In genomic region chr11:76180146-76180540, GRCm38 (mm10) we compare ENCODE assay signal across 8 mouse cellular contexts. TPM values are rescaled to one million over a fixed set of nuclear protein-coding genes. Genes with fewer than 3 reads are reported as not detected.
DNase-seq lines count a peak whose midpoint lies in the region; ATAC-seq and TF ChIP-seq lines count a peak whose summit lies in the region.

No protein-coding gene starts in this region.

- H3K4me1 ChIP-seq in embryonic facial prominence, embryonic 12.5 days: peaks cover 8% of the 10 kb centered on the region
- peaks cover 6% of the 10 kb centered on the region for H3K4me1 ChIP-seq in intestine, embryonic 16.5 days (ENCODE audit: control insufficient read depth, insufficient read depth, low read length)
- H3K4me1 ChIP-seq in neural tube, embryonic 12.5 days: peaks cover 13% of the 10 kb centered on the region

- DNase-seq in left cerebral cortex, adult 2 months (ENCODE audit: extremely low spot score in 1 of 2, low spot score in 2 of 2): no peak
- no peak for DNase-seq in left cerebral cortex, adult 9 months (ENCODE audit: low spot score in 2 of 2)
- DNase-seq in right cerebral cortex, adult 18-20 months: no peak
- no peak for DNase-seq in c-Kit-positive CD71-positive TER-119-positive erythroid progenitor cells, embryonic 14.5 days (ENCODE audit: low spot score)
- DNase-seq in embryo, embryonic 10 days (ENCODE audit: low spot score): no peak

- no peak for TF ChIP-seq CTCF in left cerebral cortex, adult 2 months (IDR thresholded peaks at IDR 0.05)

- peak overlapping the region; percentile 93 for H3K4me2 ChIP-seq in embryonic facial prominence, embryonic 12.5 days (replicated peaks)
- H3K4me2 ChIP-seq in intestine, embryonic 16.5 days (ENCODE audit: low read depth, low read length): peak overlapping the region; percentile 88
- peak overlapping the region; percentile 96 for H3K4me2 ChIP-seq in neural tube, embryonic 12.5 days (replicated peaks)

- H3K36me3 ChIP-seq in embryonic facial prominence, embryonic 12.5 days: no peaks in the 10 kb centered on the region; the same call in 1 of the 2 replicates
- H3K36me3 ChIP-seq in intestine, embryonic 16.5 days (ENCODE audit: control insufficient read depth, insufficient read depth, low read length): no peaks in the 10 kb centered on the region; the same call in 1 of the 2 replicates
- H3K36me3 ChIP-seq in neural tube, embryonic 12.5 days: peaks cover 3% of the 10 kb centered on the region; the same call in 1 of the 2 replicates

- ATAC-seq in embryonic facial prominence, embryonic 12.5 days (ENCODE audit: insufficient number of reproducible peaks, insufficient read depth, low FRiP score, low TSS enrichment): no peak
- ATAC-seq in intestine, embryonic 16.5 days: no peak
- no peak for ATAC-seq in neural tube, embryonic 12.5 days (ENCODE audit: low FRiP score, low read depth)

- peak overlapping the region; percentile 70 for H3K4me3 ChIP-seq in left cerebral cortex, adult 2 months
- H3K4me3 ChIP-seq in embryonic facial prominence, embryonic 12.5 days: peak overlapping the region; percentile 75
- peak overlapping the region; percentile 94 for H3K4me3 ChIP-seq in intestine, embryonic 16.5 days (ENCODE audit: low read length)
- H3K4me3 ChIP-seq in neural tube, embryonic 12.5 days: peak overlapping the region; percentile 87

- H3K27me3 ChIP-seq in embryonic facial prominence, embryonic 12.5 days: no peaks in the 10 kb centered on the region
- H3K27me3 ChIP-seq in intestine, embryonic 16.5 days (replicated peaks; ENCODE audit: control insufficient read depth, insufficient read depth, low read length): no peaks in the 10 kb centered on the region
- no peaks in the 10 kb centered on the region for H3K27me3 ChIP-seq in neural tube, embryonic 12.5 days (replicated peaks)

- H3K9ac ChIP-seq in embryonic facial prominence, embryonic 12.5 days: peak overlapping the region; percentile 61
- peak overlapping the region; percentile 89 for H3K9ac ChIP-seq in intestine, embryonic 16.5 days (ENCODE audit: low read depth, low read length)
- H3K9ac ChIP-seq in neural tube, embryonic 12.5 days: peak overlapping the region; percentile 81

- no peaks in the 10 kb centered on the region for H3K9me3 ChIP-seq in embryonic facial prominence, embryonic 12.5 days
- H3K9me3 ChIP-seq in intestine, embryonic 16.5 days (ENCODE audit: control insufficient read depth, low read length): no peaks in the 10 kb centered on the region
- H3K9me3 ChIP-seq in neural tube, embryonic 12.5 days: no peaks in the 10 kb centered on the region

- intact Hi-C loops in left cerebral cortex, adult 2 months (cut with DNase I): no loop called here

- H3K27ac ChIP-seq in left cerebral cortex, adult 2 months: peak overlapping the region; percentile 62
- H3K27ac ChIP-seq in embryonic facial prominence, embryonic 12.5 days: no peak overlapping the region
- H3K27ac ChIP-seq in intestine, embryonic 16.5 days (ENCODE audit: low read length): peak overlapping the region; percentile 75; the same call in 1 of the 2 replicates
- H3K27ac ChIP-seq in neural tube, embryonic 12.5 days: no peak overlapping the region

- 22% methylated on average over 7 of the region's 7 CpGs for WGBS in embryonic facial prominence, embryonic 12.5 days
- WGBS in intestine, embryonic 16.5 days: 18% methylated on average over 7 of the region's 7 CpGs
- WGBS in neural tube, embryonic 12.5 days: 26% methylated on average over 7 of the region's 7 CpGs

RNA-seq across cellular contexts. Expression of gene Fam57a, which starts 0.7 kb away (rescaled TPM):
- 10 to 100 TPM; 15.9 to 17.3 TPM for total RNA-seq in left cerebral cortex, adult 2 months (2021)
- 26.8 and 27.5 TPM in 2 replicates for polyA plus RNA-seq in embryonic facial prominence, embryonic 12.5 days (2016; fragmentation: Nextera tagmentation; extraction: Ambion mirVana)
- 104 TPM in 2 replicates for polyA plus RNA-seq in intestine, embryonic 16.5 days (2015; fragmentation: Nextera tagmentation; extraction: Ambion mirVana)
- 30.4 and 30.6 TPM in 2 replicates for polyA plus RNA-seq in neural tube, embryonic 12.5 days (2016; fragmentation: Nextera tagmentation; extraction: Ambion mirVana)

RNA-seq across cellular contexts. Expression of gene Vps53, which starts 0.7 kb away (rescaled TPM):
- 10 to 100 TPM; 85.1 to 85.3 TPM for total RNA-seq in left cerebral cortex, adult 2 months (2021)
- 44.1 and 45.9 TPM in 2 replicates for polyA plus RNA-seq in embryonic facial prominence, embryonic 12.5 days (2016; fragmentation: Nextera tagmentation; extraction: Ambion mirVana)
- 55.9 and 61.9 TPM in 2 replicates for polyA plus RNA-seq in intestine, embryonic 16.5 days (2015; fragmentation: Nextera tagmentation; extraction: Ambion mirVana)
- polyA plus RNA-seq in neural tube, embryonic 12.5 days (2016; fragmentation: Nextera tagmentation; extraction: Ambion mirVana): 61.7 and 62.2 TPM in 2 replicates

RNA-seq across cellular contexts. Expression of gene Dbil5, which starts 37.3 kb away (rescaled TPM):
- 1 to 10 TPM; 1.5 to 2.2 TPM for total RNA-seq in left cerebral cortex, adult 2 months (2021)
- 0.72 and 0.87 TPM in 2 replicates for polyA plus RNA-seq in embryonic facial prominence, embryonic 12.5 days (2016; fragmentation: Nextera tagmentation; extraction: Ambion mirVana)
- 0.86 and 1.1 TPM in 2 replicates for polyA plus RNA-seq in intestine, embryonic 16.5 days (2015; fragmentation: Nextera tagmentation; extraction: Ambion mirVana)
- 0.75 and 1.2 TPM in 2 replicates for polyA plus RNA-seq in neural tube, embryonic 12.5 days (2016; fragmentation: Nextera tagmentation; extraction: Ambion mirVana)

RNA-seq across cellular contexts. Expression of gene Gemin4, which starts 37.3 kb away (rescaled TPM):
- total RNA-seq in left cerebral cortex, adult 2 months (2021): 1 to 10 TPM; 2.6 to 6.8 TPM
- polyA plus RNA-seq in embryonic facial prominence, embryonic 12.5 days (2016; fragmentation: Nextera tagmentation; extraction: Ambion mirVana): 34.5 TPM in 2 replicates
- polyA plus RNA-seq in intestine, embryonic 16.5 days (2015; fragmentation: Nextera tagmentation; extraction: Ambion mirVana): 26.6 and 29.4 TPM in 2 replicates
- polyA plus RNA-seq in neural tube, embryonic 12.5 days (2016; fragmentation: Nextera tagmentation; extraction: Ambion mirVana): 22.1 and 28.6 TPM in 2 replicates

Comparison
In these comparisons a context has a peak if more than half of its experiments do, and no peak if none do; other contexts are left out.
1. H3K27ac ChIP-seq: peak in left cerebral cortex, adult 2 months (single experiment) and intestine, embryonic 16.5 days (single experiment); none in embryonic facial prominence, embryonic 12.5 days (single experiment) and neural tube, embryonic 12.5 days (single experiment).
2. Peak in every context shown above with its lines, with median percentiles within 50 percentile points of each other: H3K4me3 ChIP-seq, H3K4me2 ChIP-seq and H3K9ac ChIP-seq.